Mouse (Mus musculus): ENCODE measurements around the gene Gart.

The Gart gene

DNA sequence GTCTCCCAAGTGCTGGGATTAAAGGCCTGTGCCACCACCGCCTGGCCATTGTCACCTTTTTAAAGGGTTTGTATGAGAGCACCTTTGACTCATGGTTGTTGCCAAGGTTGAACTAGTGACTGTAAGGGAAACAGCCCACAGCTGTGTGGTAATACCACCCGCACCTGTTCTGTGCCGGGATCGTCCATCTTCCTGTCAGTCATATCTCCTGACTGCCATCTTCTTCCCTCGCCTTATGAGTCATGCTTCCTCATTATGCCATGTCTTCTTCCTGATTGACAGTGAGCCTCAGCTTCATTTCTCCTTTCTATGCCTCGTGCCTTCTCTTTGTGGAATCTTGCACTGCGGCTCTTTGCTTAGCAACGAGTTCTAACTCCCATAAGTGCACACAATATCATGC is 39.8 kb downstream of the Gart start:
- no peak for DNase-seq

- no peak for DNase-seq
These were observed 41.6 kb downstream of the Gart start for GRCm38 (mm10) chr16:91605156-91605555.

DNA sequence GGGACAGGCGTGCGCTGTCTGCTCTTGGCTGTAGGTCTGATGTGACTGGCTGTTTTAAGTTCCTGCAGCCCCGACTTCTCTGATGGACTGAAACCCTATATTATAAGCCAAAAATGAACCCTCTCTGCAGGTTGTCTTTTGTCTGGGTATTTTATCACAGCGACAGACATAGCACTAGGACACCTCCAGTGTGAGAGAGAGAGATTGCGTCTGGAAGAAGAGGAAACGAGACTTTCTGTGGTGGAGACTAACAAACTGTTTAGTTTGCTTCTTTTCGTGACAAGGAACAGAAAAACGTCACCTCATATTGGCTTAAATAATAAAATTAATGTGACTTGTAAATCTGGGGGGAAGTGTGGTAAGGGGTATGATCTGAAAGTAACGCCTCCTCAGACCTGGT is 45.1 kb downstream of the Gart start:
- DNase-seq, result no peak

- no peak for DNase-seq
These were observed 45.7 kb downstream of the Gart start for GRCm38 (mm10) chr16:91601081-91601480.

DNA sequence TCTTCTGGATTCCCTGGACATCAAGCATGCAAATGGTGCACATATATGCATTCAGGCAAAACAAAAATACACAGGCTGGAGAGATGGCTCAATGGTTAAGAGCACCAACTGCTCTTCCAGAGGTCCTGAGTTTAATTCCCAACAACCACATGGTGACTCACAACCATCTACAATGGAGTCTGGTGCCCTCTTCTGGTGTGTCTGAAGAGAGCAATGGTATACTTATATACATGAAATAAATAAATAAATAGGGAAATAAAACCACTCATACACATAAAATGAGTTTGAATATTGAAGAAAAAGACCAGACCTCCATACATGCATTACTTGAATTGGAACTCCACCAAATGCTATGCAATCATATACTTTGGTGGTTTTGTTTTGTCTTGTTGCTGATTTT is 47.5 kb downstream of the Gart start:
- DNase-seq, result no peak

GRCm38 (mm10) chr16:91597672-91598010 is 49.1 kb downstream of the Gart start, which contains the start of gene Tmem50b:
Tmem50b (minus strand) TSS chr16:91597800.
- DNase-seq, result peak; percentile 99

DNA sequence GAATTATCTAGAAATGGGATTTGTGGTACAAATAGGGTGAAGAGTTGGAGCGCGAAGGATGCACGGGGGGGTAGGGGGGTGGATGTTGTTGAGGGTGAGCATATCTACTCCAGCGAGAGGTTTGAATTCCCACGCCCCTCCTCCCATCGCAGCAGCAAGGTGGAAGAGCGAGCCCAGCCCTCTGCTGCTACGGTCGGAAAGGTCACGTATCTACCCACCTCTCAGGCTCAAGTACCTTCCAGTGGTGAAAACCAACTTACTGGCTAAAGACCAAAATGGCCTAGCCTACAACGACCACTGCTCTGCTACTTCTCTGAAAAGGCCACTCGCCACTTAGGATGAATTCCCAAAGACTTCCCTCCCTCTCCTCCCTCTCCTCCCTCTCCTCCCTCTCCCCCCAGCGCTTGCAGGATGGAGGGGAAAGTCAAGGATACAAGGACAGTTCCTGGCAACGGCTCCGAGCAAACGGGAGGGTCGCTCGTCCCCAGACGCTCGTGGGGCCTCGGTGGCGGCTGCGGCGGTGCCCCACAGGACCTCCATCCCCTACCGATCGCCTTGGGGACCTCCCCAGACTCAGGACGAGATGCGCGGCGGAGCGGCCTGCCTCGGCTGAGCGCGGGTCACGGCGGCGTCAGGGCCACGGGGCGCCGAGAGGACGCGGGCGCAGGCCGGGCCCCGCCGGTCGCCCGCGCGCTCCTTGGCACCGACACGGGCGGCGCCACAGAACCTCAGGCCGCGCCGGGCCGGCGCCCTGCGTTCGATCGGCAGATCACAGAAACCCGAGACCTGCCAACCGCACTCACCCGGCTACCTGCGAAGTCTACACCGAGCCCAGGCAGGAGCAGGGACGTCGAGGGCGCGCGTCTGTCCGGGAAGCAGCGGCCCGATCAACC is 49.7 kb downstream of the Gart start:
- peak; percentile 64 for DNase-seq

DNA sequence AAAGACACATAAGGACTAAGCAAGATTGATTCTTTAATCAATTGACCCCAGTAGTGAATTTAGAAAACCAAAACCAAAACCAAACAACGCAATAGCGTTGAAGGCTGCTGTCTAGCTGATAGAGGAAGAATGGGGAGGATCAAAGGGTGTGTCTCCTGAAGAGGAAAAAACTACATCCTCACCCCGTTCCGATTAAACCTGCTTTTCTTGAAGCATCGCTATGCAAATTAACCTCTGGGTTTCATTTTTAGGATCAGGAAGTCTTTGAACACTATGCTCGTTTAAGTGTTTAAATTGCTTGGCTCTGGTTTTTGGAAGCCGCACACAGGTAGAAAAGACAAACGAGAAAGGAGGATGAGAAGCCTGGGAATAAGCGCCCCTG is 50.4 kb downstream of the Gart start:
- DNase-seq, result no peak

DNA sequence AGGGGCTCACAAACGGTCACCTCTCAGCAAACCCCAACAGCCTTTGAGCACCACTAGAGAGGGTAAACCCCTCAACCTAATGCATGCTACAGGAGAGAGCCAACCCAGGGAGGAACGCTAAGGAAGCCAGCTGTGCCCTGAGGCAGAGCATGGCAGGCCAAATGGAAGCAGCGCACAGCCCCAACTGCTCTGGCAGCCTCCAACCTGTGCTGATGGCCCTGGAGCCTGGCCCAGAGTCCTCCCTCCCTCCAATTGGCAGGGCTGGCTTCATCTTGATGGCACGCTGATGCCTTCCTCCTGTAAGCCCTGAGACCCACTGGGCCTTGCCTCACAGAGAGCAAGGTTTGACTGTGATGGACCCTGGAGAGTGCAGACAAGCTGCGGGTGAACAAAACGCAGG is 51.7 kb downstream of the Gart start:
- peak; percentile 80 for DNase-seq

DNA sequence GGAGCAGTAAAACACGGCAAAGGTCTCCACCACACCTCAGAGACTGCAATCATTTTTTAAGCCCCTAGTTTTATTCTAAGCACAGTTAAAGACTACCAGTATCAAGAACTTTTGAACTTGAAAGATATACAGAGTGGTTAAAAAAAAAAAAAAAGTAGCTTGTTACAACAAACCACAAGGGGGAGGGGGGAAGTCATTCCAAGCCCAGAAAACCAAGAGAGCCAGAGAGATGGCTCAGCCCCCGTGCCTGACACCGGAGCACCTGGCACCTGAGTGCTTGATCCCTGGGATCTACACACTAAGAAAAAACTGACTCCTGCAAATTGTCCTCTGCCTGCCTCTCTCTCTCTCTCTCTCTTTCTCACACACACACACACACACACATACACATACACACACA is 53.5 kb downstream of the Gart start:
- DNase-seq, result no peak

DNA sequence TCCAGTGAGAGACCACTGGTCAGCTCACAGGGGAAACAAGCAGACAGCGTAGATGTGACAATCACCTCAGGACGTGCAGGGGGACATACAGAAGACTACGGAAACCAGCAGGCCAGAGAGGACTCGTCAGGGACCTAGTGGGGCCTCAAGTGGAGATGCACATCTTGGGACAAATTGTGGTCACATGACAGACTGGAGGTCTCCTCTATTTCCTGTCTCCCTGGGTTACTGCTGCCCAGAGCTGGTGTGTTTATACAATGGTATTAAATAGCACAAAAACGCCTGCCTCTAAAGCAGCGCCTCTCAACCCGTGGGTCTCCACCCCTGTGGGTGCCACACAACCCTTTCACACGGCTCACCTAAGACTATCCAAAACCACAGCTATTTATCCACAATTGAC is 54.6 kb downstream of the Gart start:
- DNase-seq, result no peak

GRCm38 (mm10) chr16:91588703-91589102 is 58.0 kb downstream of the Gart start:
- DNase-seq, result no peak

- DNase-seq, result no peak
These were observed 58.9 kb downstream of the Gart start for GRCm38 (mm10) chr16:91587730-91588453.

GRCm38 (mm10) chr16:91586244-91586643 is 60.5 kb downstream of the Gart start:
- DNase-seq, result no peak

- DNase-seq, result no peak
These were observed 61.1 kb downstream of the Gart start for GRCm38 (mm10) chr16:91585617-91586016.

- no peak for DNase-seq
These were observed 64.4 kb downstream of the Gart start for GRCm38 (mm10) chr16:91582307-91582706.

- no peak for DNase-seq
These were observed 67.6 kb downstream of the Gart start for GRCm38 (mm10) chr16:91578980-91579720.

DNA sequence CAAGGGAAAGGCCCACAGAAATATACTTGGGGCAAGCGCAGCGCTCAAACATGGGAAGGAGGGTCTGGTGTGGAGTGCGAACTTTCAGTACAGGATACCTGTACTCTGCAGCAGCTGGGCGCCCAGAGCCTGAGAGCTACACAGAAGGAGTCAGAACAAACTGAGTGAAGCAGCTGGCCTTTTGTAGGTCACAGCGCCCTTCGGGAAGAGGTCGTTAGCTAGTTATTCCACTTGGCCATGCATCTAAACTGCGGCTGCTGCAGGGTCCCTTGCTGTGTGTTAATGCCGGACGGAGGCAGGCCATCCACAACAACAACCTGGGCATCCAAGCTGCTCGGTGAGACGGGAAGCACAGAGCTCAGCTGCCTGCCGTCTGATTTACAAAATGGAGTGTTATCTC is 71.6 kb downstream of the Gart start:
- DNase-seq, result no peak
